Mouse (Mus musculus): ENCODE results near the gene Gm11172. TPM values are rescaled to one million over a fixed set of nuclear protein-coding genes. Genes with fewer than 3 reads are reported as not detected.

Gene Gm11172
- total and polyA plus RNA-seq, 3 experiments = not detected

DNA sequence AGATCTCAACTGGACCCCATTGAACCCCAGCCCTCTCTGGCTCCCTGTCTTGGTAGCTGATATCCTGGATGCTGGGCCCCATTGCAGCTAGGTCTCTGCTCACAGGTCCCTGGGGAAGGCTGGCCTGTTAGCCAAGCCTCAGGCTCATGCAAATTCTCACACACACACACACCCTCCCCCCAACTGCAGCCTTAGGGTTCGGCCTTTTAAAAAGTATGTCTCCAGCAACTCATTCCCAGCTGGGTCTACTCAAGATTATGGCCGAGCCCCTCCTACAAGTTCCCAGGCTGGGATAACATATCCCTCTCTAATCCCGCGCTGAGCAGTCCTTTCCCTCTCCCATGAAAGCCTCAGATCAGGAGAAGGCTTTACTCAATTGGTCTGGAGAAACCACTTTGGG is 8.7 kb downstream of the Gm11172 start:
- no peak for TF ChIP-seq SMC3 (IDR thresholded peaks at IDR 0.05; ENCODE audit: low read depth, low read length)
- 0 out of 2 replicates have a peak, but pooled peaks have one; percentile 37 for TF ChIP-seq EP300 (IDR thresholded peaks at IDR 0.05; ENCODE audit: low read length)
- peak; percentile 56 for TF ChIP-seq CHD2 (IDR thresholded peaks at IDR 0.05; ENCODE audit: low read length)
- 0 out of 2 replicates have a peak, but pooled peaks have one; percentile 20 for TF ChIP-seq MXI1 (IDR thresholded peaks at IDR 0.05; ENCODE audit: low read depth, low read length)
- TF ChIP-seq TCF12 (IDR thresholded peaks at IDR 0.05; ENCODE audit: low read depth, low read length) = peak; percentile 50; the same call in 1 of the 2 replicates
- no peak for TF ChIP-seq HCFC1 (IDR thresholded peaks at IDR 0.05; ENCODE audit: low read depth, low read length)
- dilution Hi-C loops (cut with MboI; ENCODE audit: extremely low pct_ligation_motif_present, extremely low pct_unique_long_range_greater_than_20kb, low sequenced_read_pairs) = no loop called here
- in situ Hi-C loops (cut with MboI; ENCODE audit: low pct_ligation_motif_present, low pct_unique_long_range_greater_than_20kb, low sequenced_read_pairs) = no loop called here

DNA sequence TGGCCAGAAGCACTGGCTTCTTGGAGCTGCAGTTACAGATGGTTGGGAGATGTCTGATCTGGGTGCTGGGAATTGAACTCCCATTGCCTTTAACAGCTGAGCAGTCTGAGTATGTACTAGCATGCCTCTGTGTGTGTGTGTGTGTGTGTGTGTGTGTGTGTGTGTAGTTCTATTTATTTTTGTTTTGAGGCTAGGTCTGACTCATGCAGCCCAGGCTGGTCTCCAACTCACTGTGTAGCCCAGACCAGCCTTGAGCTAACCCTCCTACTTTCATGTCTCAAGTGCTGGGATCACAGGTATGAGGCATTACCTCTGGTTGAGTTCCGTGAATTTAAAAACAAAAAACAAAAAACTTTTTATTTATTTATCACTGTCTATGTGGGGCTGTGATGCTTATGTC is 11.8 kb downstream of the Gm11172 start:
- in situ Hi-C loops (cut with MboI; ENCODE audit: low pct_ligation_motif_present, low pct_unique_long_range_greater_than_20kb, low sequenced_read_pairs) (no loop called here), dilution Hi-C loops (cut with MboI; ENCODE audit: extremely low pct_ligation_motif_present, extremely low pct_unique_long_range_greater_than_20kb, low sequenced_read_pairs) (no loop called here)
- H3K4me2 ChIP-seq (ENCODE audit: insufficient read depth, low read depth, poor library complexity, severe bottlenecking) = no peak overlapping the region
- H3K4me3 ChIP-seq (replicated peaks in 1 of 3; ENCODE audit: low read depth in 2 of 3, low read length in 2 of 3, poor library complexity in 1 of 3) = no peak overlapping the region
- H3K9ac ChIP-seq (ENCODE audit: insufficient read depth, low read depth) = no peak overlapping the region
- peaks cover 3% of the 10 kb centered on the region for H3K27me3 ChIP-seq (replicated peaks)
- DNase-seq (ENCODE audit: extremely low read depth) = no peak
- no peak for TF ChIP-seq MAZ (IDR thresholded peaks at IDR 0.05; ENCODE audit: low read depth, low read length)
- TF ChIP-seq TBP (conservative IDR thresholded peaks at IDR 0.05; ENCODE audit: low read depth, low read length) = no peak
- TF ChIP-seq RCOR1 (conservative IDR thresholded peaks at IDR 0.05; ENCODE audit: low read depth, low read length) = no peak
- TF ChIP-seq NRF1 (IDR thresholded peaks at IDR 0.05; ENCODE audit: low read depth, low read length) = no peak
- no peak for TF ChIP-seq BHLHE40 (IDR thresholded peaks at IDR 0.05; ENCODE audit: low read depth, low read length)
- no peak for TF ChIP-seq RAD21 (IDR thresholded peaks at IDR 0.05; ENCODE audit: low read depth, low read length)
- no peak for TF ChIP-seq ZC3H11A (IDR thresholded peaks at IDR 0.05; ENCODE audit: low read depth, low read length)
- no peak for TF ChIP-seq MXI1 (IDR thresholded peaks at IDR 0.05; ENCODE audit: low read depth, low read length)
- no peak for TF ChIP-seq CTCF (conservative IDR thresholded peaks at IDR 0.05 in 1 of 2, IDR thresholded peaks at IDR 0.05 in 1 of 2; ENCODE audit: low read depth in 2 of 2, low read length in 2 of 2)
- TF ChIP-seq SIN3A (IDR thresholded peaks at IDR 0.05; ENCODE audit: low read length) = no peak
- TF ChIP-seq ELF1 (IDR thresholded peaks at IDR 0.05; ENCODE audit: low read depth, low read length) = no peak
- TF ChIP-seq E2F4 (IDR thresholded peaks at IDR 0.05; ENCODE audit: insufficient replicate concordance, low read depth, low read length) = no peak
- TF ChIP-seq MAX (IDR thresholded peaks at IDR 0.05; ENCODE audit: low read length) = no peak
- no peak for TF ChIP-seq PAX5 (IDR thresholded peaks at IDR 0.05; ENCODE audit: low read length)
- no peak for TF ChIP-seq UBTF (IDR thresholded peaks at IDR 0.05; ENCODE audit: low read depth, low read length)
- no peak for TF ChIP-seq TCF12 (IDR thresholded peaks at IDR 0.05; ENCODE audit: low read depth, low read length)
- peaks cover 16 to 20% of the 10 kb centered on the region in 2 experiments for H3K4me1 ChIP-seq (ENCODE audit: control insufficient read depth in 1 of 2, insufficient read depth in 2 of 2)
- H3K79me2 ChIP-seq (replicated peaks; ENCODE audit: control insufficient read depth, extremely low read depth, insufficient read depth, poor library complexity, severe bottlenecking) = no peaks in the 10 kb centered on the region
- no peak overlapping the region for H3K27ac ChIP-seq (ENCODE audit: insufficient read depth, low read depth)
- peaks cover 3% of the 10 kb centered on the region for H3K9me3 ChIP-seq (replicated peaks; ENCODE audit: low read length)
- no peaks in the 10 kb centered on the region for H3K36me3 ChIP-seq (replicated peaks in 1 of 2; ENCODE audit: control insufficient read depth in 1 of 2, insufficient read depth in 1 of 2, low read length in 1 of 2)

More for the DNA sequence above, 8.7 kb downstream of the Gm11172 start:
- H3K79me2 ChIP-seq (replicated peaks; ENCODE audit: control insufficient read depth, extremely low read depth, insufficient read depth, poor library complexity, severe bottlenecking) = no peaks in the 10 kb centered on the region
- peaks cover 21 to 37% of the 10 kb centered on the region in 2 experiments for H3K4me1 ChIP-seq (ENCODE audit: control insufficient read depth in 1 of 2, insufficient read depth in 2 of 2)
- H3K27me3 ChIP-seq (replicated peaks) = peaks cover 3% of the 10 kb centered on the region
- H3K27ac ChIP-seq (ENCODE audit: insufficient read depth, low read depth) = no peak overlapping the region
- H3K4me2 ChIP-seq (ENCODE audit: insufficient read depth, low read depth, poor library complexity, severe bottlenecking) = peak overlapping the region; percentile 41
- H3K9ac ChIP-seq (ENCODE audit: insufficient read depth, low read depth) = no peak overlapping the region
- H3K36me3 ChIP-seq (replicated peaks in 1 of 2; ENCODE audit: control insufficient read depth in 1 of 2, insufficient read depth in 1 of 2, low read length in 1 of 2) = no peaks in the 10 kb centered on the region
- DNase-seq (ENCODE audit: extremely low read depth) = peak; percentile 74
- no peak overlapping the region for H3K4me3 ChIP-seq (replicated peaks in 1 of 3; ENCODE audit: low read depth in 2 of 3, low read length in 2 of 3, poor library complexity in 1 of 3)
- H3K9me3 ChIP-seq (replicated peaks; ENCODE audit: low read length) = peaks cover 3% of the 10 kb centered on the region

All from CH12.LX (cell line).